Mouse (Mus musculus) activated CD4-positive, CD25-positive, alpha-beta regulatory T cell, adult 4 months (primary cell): ENCODE data around the gene Shc2. TPM values are rescaled to one million over a fixed set of nuclear protein-coding genes. Genes with fewer than 3 reads are reported as not detected.

Source experiments
- ATAC-seq: one replicate; pipeline ENCODE4 v1.8.0; 2017
- polyA plus RNA-seq, 2 experiments: library from polyadenylated mRNA; unstranded; fragments of 100-300 nt; shearing (Covaris generic); gene quantifications; one replicate each; pipeline ENCODE4 v1.2.1; 2017

Gene Shc2
- polyA plus RNA-seq, 2 experiments from 2014 or later = not detected

DNA sequence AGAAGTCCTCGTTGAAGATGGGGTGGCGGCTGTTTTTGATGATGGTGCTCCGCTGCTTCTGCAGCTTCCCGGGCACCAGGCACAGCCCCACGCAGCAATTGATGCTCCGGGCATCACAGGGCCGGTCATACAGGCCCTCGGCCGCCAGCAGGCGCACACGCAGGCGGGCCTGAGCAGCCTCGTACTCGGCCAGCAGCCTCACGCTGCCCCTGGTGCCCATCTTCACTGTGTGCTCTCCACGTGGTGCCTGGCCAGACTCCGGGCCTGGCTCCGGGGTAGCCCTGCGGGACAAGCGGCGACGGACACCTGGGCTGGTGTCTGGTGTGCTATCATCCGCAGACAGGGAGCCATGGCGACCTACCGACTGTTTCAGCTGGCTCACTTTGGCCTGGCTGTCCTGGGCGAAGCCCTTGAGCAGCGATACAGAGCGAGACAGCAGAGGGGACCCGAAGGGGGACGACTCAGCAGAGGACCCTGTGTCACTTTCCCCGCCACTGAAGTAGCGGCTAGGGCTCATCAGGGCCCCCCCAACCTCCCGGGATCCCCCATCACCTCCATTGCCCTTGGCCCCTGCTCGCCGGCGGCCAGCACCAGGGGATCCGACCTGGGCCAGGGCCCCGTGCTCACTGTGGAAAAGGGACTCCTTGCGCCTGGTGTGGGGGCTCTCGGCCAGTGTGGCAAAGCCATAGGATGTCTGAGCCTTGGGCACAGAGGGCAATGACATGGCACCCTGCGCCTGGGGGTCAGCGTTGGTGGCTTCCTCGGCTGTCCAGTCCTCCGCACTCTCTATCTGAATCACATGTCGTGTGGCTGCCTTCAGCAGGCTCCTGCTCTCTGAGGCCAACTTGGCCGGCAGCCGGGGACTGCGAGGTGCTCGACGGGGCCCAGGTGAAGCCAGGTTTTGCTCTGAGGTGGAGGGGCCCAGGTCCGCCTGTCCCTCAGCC is 25.3 kb downstream of the Shc2 start:
- ATAC-seq = no peak

DNA sequence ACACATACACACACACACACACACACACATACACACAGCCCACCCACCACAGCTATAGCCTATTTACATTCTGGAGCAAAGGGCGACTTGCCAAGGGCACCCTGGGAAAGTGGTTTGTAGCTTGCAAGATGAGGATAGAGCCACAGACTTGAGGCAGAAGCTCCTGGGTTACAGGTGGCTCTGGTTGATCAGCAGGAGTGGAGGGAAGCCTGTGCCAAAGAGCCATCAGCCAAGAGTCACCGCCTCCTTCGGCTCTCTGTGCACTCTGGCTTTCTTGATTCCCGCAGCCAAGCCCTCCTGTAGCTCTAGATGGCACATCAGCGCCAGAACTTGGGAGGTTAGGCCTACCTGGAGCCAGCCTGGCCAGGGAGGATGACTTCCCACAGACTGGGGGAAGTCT is 26.4 kb downstream of the Shc2 start:
- no peak for ATAC-seq

DNA sequence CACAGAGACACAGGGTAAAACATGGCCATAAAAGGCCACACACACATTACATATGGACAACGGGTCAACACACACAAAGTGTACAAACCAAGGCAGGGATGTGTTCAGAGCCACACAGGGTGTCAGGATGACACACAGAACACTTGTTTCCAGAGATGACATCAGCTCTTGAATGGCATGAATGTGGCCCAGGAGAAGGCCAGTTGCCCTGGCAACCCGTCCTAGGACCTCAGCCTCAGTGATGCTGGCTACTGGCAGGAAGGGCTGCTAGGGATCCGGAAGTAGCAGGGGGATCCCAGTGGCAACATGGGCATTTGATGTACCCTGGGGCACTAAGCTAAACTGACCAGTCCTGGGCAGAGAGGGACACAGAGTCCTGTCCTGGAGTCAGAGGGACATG is 28.4 kb downstream of the Shc2 start:
- no peak for ATAC-seq

DNA sequence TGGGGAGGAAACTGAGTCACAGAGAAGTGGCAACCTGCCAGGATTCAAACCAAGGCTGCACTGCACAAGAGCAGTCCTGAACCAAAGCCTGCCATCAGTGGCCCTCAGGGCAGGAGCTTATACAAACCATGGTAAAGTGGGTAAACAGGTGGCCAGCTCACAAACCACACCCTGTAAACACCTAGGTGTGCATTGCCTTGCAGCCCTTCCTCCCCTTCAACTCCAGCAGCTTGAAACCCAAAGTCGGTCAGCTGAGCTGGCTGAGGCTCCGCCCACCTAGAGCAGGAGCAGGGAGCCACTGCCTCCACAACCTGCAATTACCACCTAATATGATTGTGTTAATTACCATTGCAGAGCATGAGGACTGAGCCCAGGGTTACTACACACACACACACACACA is 29.8 kb downstream of the Shc2 start:
- ATAC-seq = no peak

DNA sequence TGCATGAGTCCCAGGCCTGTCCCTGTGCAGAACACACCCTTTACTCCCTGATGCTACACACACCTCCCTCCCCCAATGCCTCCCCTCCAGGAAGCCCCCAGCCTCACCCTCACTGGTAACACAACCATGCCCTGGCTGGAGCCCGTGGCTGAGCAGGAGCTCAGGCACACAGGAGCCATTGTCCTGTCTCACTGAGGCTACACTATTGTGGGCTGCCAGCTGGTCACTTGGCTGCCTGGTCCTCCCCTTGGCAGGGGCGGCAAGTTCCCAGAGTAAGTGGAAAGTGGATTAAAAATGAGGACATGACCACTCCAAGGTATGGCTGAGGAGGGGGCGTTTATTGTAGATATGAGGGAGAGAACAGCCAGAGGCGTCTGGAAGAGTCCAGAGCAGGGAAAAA is 31.2 kb downstream of the Shc2 start:
- no peak for ATAC-seq

- ATAC-seq = no peak
Observed at GRCm38 (mm10) chr10:79597936-79598230, 39.8 kb downstream of the Shc2 start.

DNA sequence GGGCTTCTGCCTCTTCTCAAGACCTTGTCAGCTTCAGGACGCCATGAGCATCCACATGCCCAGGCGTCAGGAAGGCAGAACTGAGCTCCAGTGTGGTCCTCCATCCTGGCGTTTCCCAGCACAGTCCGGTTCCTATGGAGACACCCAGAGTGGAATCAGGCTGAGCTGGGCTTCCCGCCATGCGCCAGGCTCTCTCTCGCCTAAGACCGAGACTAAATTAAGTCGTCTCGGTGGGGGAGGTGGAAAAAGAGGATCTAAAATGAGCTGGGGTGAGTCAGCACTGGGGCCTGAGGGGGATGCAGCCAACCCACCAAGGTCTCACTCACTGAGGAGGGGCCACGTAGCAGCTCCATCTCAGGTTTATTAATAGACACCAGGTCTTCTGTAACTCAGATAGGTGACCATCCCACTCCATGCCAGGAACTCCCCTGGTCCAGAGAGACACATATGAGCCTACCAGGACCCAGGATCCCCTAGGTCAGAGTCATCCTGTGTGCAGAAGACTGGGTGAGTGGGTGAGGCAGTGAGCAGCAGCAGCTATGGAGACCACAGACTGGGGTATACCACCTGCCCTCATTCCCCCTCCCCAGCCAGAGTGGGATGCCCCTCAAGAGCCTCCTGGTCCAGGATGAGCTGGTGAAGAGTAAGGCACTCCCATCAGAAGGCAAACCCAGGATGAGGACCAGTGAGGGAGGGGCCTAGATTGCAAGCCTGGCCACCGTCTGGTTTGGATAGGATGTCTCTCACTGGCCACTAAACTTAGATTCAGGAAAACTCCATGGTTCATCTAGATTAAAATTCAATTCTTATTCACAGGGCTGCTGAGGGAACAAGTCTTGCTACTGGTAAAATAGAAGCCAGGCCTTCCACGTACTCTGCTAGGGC is 40.4 kb downstream of the Shc2 start:
- ATAC-seq = no peak

- no peak for ATAC-seq
Observed at GRCm38 (mm10) chr10:79595590-79595929, 42.2 kb downstream of the Shc2 start.

DNA sequence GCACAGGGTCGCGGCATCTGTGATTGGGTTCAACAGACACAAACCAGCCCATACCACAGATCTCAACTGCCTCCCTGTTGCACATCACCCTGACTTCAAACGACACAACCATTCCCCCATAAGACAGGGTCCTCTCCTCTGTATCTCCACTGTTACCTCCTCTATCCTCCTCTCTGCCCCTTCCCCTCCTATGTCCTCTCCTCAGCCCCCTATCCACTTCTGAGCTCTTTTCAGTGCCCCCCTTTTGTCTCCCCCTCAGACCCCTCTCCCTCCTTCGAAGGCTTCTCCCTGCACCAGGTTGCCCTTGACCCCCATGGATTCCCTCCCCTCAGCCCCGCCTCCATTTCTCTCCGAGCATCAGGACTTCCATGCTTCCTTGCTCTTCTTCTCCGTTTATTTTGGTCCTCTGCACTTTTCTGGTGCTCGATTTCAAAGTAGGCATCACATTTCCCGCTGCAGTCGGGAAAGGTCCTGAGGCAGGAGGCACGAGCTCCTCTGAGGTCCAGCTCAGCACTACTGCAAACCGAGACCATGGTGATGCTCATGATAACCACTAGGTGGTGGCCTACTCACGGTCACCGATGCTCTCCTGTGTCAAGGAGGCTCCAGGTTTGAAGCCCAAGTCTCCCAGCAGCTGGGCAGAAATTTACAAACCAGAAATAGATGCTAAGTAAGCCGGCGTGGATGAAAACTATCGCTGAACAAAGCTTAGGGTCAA is 42.7 kb downstream of the Shc2 start:
- peak; percentile 43 for ATAC-seq

DNA sequence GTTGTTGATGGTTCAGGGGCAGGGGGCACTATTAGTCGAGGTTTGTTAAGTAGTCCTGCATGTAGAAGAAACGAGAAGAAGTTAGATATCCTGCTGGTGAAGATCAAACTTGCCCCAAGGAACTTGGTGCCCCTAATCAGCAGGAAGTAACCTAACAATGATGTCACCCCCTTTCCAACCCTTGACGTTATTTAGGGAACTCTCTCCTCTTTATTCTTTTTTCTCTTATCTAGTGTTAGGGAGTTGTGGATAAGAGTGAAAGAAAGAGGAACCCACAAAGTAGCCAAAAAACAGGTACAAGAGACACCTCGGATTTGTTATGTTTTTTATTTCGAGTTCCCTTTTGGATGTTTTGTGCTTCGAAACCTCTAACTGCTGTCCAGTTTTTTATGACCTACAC is 43.6 kb downstream of the Shc2 start:
- ATAC-seq = no peak

DNA sequence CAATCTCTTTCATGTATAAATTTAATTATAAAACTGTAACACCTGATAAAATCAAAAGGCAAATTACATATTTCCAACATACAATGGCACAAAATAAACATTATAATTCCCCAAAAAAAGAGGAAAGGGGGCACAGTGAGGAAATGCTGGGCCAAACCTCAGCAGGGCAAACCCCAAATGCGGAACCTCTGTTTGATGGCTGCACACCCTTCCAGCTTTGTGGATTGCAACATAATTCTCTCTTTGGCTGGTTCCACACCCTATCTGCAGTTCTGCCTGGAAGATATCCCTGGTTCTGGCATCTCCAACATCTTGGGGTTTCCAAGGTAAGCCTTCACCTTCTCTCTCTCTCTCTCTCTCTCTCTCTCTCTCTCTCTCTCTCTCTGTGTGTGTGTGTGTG is 47.0 kb downstream of the Shc2 start:
- ATAC-seq = no peak

- no peak for ATAC-seq
Observed at GRCm38 (mm10) chr10:79587752-79588126, 50.0 kb downstream of the Shc2 start.

DNA sequence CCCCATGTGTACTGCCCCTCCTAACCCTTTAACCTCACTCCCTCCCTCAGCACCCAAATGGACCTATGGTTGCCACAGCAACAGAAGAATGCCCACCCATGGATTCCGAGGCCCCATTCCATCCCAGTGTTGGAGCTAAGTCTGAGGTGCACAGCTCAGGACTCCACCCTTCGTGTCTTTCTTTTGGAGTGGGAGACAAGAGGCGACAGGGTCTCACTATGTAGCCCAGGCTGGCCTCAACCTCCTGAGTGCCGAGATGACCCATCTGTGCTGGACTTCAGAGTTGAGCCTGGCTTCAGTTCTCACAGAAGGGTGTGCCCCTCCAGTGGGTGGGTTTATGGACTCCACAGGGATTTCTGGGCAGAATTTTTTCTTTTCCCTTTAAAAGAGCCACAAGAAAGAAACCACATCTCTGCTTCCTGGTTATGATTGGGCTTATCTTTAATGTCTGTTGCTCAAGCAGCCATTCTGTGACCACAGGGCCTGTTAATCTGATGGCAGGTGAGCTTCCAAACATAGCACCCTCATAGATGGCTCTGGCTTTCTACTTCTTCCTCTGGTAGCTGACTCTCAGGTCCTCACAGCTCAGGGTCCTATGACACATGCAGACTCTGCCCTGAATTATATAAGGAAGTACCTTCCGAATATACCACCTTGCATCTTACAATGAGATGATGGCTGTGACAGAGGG is 50.5 kb downstream of the Shc2 start, which contains the start of gene Theg:
Gene Theg (minus strand): TSS at position 271 of the 691 bp plus-strand sequence.
- no peak for ATAC-seq

GRCm38 (mm10) chr10:79586243-79586642 is 51.5 kb downstream of the Shc2 start:
- ATAC-seq = no peak

DNA sequence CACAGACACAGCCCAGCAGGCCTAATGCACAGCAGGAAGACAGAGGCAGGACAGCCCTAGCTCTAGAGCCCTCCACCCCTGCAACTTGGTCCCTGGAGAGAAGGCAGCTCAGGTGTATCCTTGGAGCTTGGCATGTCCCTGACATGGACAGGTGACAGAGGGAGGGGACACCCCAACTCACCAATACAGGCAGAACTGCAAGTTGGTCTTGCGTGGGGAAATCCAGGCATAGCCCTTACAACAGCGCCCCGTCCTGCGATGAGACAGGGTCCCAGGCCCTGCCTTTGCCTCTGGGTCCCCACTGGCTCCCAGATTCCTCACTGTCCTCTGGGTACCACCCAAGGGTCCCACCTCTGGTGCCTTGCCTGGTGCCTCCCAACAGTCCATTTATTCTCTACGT is 52.0 kb downstream of the Shc2 start:
- no peak for ATAC-seq

GRCm38 (mm10) chr10:79585136-79585535 is 52.6 kb downstream of the Shc2 start:
- ATAC-seq = no peak

- ATAC-seq = no peak
Observed at GRCm38 (mm10) chr10:79584426-79584825, 53.3 kb downstream of the Shc2 start.

DNA sequence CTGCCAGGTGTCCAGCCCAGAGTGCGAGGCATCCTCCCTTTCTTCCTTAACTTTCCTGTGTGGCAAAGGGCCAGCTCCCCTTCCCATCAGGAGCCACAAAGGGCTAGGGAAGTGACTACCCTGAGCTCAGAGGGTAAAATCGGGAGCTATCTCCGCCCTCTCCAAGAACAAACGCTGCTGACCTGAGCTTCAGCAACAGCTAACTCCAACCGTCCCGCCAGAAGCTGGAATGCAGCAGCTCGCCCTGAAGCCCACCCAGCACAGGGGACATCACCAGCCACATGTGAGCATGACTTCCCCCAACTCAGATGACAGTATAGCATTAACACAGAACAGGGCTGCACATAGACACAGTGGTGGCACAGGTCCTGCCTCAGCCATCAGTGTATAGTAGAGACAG is 53.7 kb downstream of the Shc2 start:
- no peak for ATAC-seq

DNA sequence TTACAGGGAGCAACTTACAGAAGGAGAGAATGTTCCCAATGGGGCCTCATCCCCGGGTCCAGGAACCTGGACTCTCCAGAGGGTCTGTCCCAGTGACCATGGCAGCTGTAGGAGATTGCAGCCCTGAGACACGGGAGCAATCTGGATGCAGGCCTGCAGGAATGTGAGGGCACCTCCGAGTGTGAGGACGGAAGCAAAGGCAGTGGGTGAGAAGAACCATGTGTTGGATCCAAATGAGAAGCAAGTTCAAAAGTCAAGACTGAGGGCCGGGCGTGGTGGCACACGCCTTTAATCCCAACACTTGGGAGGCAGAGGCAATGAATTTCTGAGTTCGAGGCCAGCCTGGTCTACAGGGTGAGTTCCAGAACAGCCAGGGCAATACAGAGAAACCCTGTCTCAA is 56.2 kb downstream of the Shc2 start:
- no peak for ATAC-seq

GRCm38 (mm10) chr10:79580811-79581210 is 56.9 kb downstream of the Shc2 start:
- no peak for ATAC-seq

DNA sequence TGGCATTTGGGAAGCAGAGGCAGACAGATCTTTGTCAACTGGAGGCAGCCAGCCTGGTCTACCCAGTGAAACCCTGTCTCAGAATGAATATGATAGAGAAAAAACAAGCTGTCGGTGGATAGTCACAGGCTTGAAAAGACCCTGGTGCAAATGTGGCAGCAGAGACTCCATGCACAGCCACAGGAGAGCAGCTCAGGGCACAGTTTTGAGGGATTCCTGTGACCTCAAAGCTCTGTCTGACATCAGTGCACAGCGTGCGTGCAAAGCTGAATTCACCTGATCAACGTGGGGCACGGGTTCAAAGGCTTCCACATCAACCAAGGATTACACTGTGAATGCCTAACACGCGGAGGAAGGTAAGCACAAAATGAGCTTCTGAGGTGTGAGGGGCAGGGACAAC is 57.4 kb downstream of the Shc2 start:
- ATAC-seq = no peak

GRCm38 (mm10) chr10:79579781-79580180 is 57.9 kb downstream of the Shc2 start:
- ATAC-seq = no peak

DNA sequence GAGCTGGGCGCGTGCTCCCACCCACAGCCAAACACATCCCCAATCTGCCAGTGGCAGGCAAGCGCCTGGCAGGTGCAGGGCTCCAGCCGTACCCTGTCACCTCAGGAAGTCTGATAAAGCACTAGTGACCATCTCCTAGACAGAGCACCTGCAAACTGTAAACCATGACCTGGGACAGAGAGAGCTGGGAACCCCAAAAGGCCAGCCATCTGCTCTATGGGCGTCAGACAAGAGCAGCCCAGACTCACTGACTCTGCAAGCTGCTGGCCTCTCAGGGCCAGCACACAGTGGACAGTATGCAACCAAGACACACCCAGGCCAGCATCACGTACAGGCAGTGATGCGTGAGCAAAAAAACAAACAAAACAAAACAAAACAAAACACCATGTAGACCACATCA is 58.8 kb downstream of the Shc2 start:
- ATAC-seq = no peak
